Mouse (Mus musculus) cerebellum, postnatal 36 days (tissue): Measurements from ENCODE around the gene Psmf1.

Source experiments
- DNase-seq, 2 experiments: peaks; one replicate each; pipeline ENCODE4 v3.0.0; 2021 to 2022; ENCODE audit warnings: mixed read lengths in 2 of 2

Gene Psmf1

GRCm38 (mm10) chr2:151743845-151744244, at the start of gene Psmf1:
Gene Psmf1, minus strand, starts transcription at chr2:151744186.
- no peak for DNase-seq

GRCm38 (mm10) chr2:151791156-151791555, 47.2 kb upstream of the Psmf1 start:
- no peak for DNase-seq

- DNase-seq: no peak
Measured at GRCm38 (mm10) chr2:151790169-151790568, 46.2 kb upstream of the Psmf1 start.

- no peak for DNase-seq
Measured at GRCm38 (mm10) chr2:151788221-151788977, 44.4 kb upstream of the Psmf1 start.

- DNase-seq: no peak
Measured at GRCm38 (mm10) chr2:151783493-151783892, 39.5 kb upstream of the Psmf1 start.

GRCm38 (mm10) chr2:151777366-151777765, 33.4 kb upstream of the Psmf1 start:
- no peak for DNase-seq

- DNase-seq: no peak
Measured at GRCm38 (mm10) chr2:151773476-151773875, 29.5 kb upstream of the Psmf1 start.

GRCm38 (mm10) chr2:151772169-151772568, 28.2 kb upstream of the Psmf1 start:
- no peak for DNase-seq

- DNase-seq: no peak
Measured at GRCm38 (mm10) chr2:151764557-151764956, 20.6 kb upstream of the Psmf1 start.

- no peak for DNase-seq
Measured at GRCm38 (mm10) chr2:151758806-151759353, 14.9 kb upstream of the Psmf1 start.

- DNase-seq: no peak
Measured at GRCm38 (mm10) chr2:151757451-151757850, 13.5 kb upstream of the Psmf1 start.

- no peak for DNase-seq
Measured at GRCm38 (mm10) chr2:151756277-151757061, 12.5 kb upstream of the Psmf1 start.

GRCm38 (mm10) chr2:151751330-151751729, 7.3 kb upstream of the Psmf1 start:
- no peak for DNase-seq

- peak; percentile 59 to 65 for DNase-seq
Measured at GRCm38 (mm10) chr2:151747847-151748705, 4.1 kb upstream of the Psmf1 start.

GRCm38 (mm10) chr2:151742850-151743679, 921 bp downstream of the Psmf1 start:
- DNase-seq: no peak

- DNase-seq: no peak
Measured at GRCm38 (mm10) chr2:151742084-151742483, 1.9 kb downstream of the Psmf1 start.

- DNase-seq: peak; percentile 90 to 95
Measured at GRCm38 (mm10) chr2:151740741-151741526, 3.1 kb downstream of the Psmf1 start.

GRCm38 (mm10) chr2:151739505-151739904, 4.5 kb downstream of the Psmf1 start:
- DNase-seq: no peak

GRCm38 (mm10) chr2:151739081-151739480, 4.9 kb downstream of the Psmf1 start:
- no peak for DNase-seq

- DNase-seq: no peak
Measured at GRCm38 (mm10) chr2:151738460-151738859, 5.5 kb downstream of the Psmf1 start.

GRCm38 (mm10) chr2:151735422-151735821, 8.6 kb downstream of the Psmf1 start:
- DNase-seq: no peak
